In the genomic region with DNA sequence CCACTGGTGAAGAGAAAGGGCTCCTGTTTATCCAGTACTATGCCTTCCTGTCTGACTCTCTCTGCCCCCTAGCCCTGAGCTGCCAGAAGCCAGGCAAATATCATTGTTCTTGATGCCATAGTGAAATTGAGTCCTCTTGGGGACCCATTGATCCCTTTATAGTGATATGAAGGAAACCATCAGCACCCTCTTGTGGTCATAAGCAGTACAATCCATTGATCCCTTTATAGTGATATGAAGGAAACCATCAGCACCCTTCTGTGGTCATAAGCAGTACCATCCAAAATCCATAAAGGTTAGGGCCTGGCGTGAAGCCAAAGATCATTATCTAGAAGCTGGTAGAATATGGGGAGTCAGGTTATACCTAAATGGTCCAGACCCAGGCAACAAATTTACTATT, we compare ENCODE assay signal across 8 mouse cellular contexts. TPM values are rescaled to one million over a fixed set of nuclear protein-coding genes. Genes with fewer than 3 reads are reported as not detected.
DNase-seq lines count a peak whose midpoint lies in the region; ATAC-seq and TF ChIP-seq lines count a peak whose summit lies in the region.

No protein-coding gene starts in this region.

- no peaks in the 10 kb centered on the region for H3K4me1 ChIP-seq in midbrain, embryonic 12.5 days
- no peaks in the 10 kb centered on the region for H3K4me1 ChIP-seq in midbrain, embryonic 10.5 days
- H3K4me1 ChIP-seq in kidney, embryonic 16.5 days (ENCODE audit: insufficient read depth, low read length): no peaks in the 10 kb centered on the region
- H3K4me1 ChIP-seq in liver, postnatal 0 days (ENCODE audit: insufficient read depth): no peaks in the 10 kb centered on the region

- 83% methylated on average over 1 of the region's 1 CpGs for WGBS in midbrain, embryonic 12.5 days
- 73% methylated on average over 1 of the region's 1 CpGs for WGBS in midbrain, embryonic 10.5 days
- 50% methylated on average over 1 of the region's 1 CpGs for WGBS in kidney, embryonic 16.5 days
- WGBS in liver, postnatal 0 days (ENCODE audit: insufficient replicate concordance): 31% methylated on average over 1 of the region's 1 CpGs

- TF ChIP-seq EP300 in liver, postnatal 0 days (IDR thresholded peaks at IDR 0.05; ENCODE audit: low read depth): no peak

- H3K36me3 ChIP-seq in midbrain, embryonic 12.5 days: no peaks in the 10 kb centered on the region
- no peaks in the 10 kb centered on the region for H3K36me3 ChIP-seq in midbrain, embryonic 10.5 days
- H3K36me3 ChIP-seq in kidney, embryonic 16.5 days (ENCODE audit: insufficient read depth, low read length): no peaks in the 10 kb centered on the region
- no peaks in the 10 kb centered on the region for H3K36me3 ChIP-seq in liver, postnatal 0 days (replicated peaks; ENCODE audit: insufficient read depth, low read length)

- peak; percentile 73 for ATAC-seq in midbrain, embryonic 12.5 days (ENCODE audit: low FRiP score, low read depth)
- 0 out of 2 replicates have a peak, but pooled peaks have one; percentile 51 for ATAC-seq in kidney, embryonic 16.5 days (ENCODE audit: low FRiP score, low TSS enrichment)
- ATAC-seq in liver, postnatal 0 days: peak; percentile 70

- no peak overlapping the region for H3K27ac ChIP-seq in midbrain, embryonic 12.5 days (replicated peaks)
- H3K27ac ChIP-seq in midbrain, embryonic 10.5 days (replicated peaks): no peak overlapping the region
- H3K27ac ChIP-seq in kidney, embryonic 16.5 days (ENCODE audit: low read length): no peak overlapping the region
- no peak overlapping the region for H3K27ac ChIP-seq in liver, postnatal 0 days (ENCODE audit: low read depth)

- no peak overlapping the region for H3K4me2 ChIP-seq in midbrain, embryonic 12.5 days (replicated peaks)
- no peak overlapping the region for H3K4me2 ChIP-seq in kidney, embryonic 16.5 days (replicated peaks; ENCODE audit: low read depth, low read length)
- H3K4me2 ChIP-seq in liver, postnatal 0 days (ENCODE audit: low read depth, low read length): no peak overlapping the region

- no peaks in the 10 kb centered on the region for H3K27me3 ChIP-seq in midbrain, embryonic 12.5 days
- no peaks in the 10 kb centered on the region for H3K27me3 ChIP-seq in midbrain, embryonic 10.5 days (ENCODE audit: low read depth, poor library complexity, severe bottlenecking)
- no peaks in the 10 kb centered on the region for H3K27me3 ChIP-seq in kidney, embryonic 16.5 days (ENCODE audit: insufficient read depth, low read length)
- no peaks in the 10 kb centered on the region for H3K27me3 ChIP-seq in liver, postnatal 0 days (ENCODE audit: insufficient read depth, low read length)

- TF ChIP-seq CTCF in liver, postnatal 0 days (IDR thresholded peaks at IDR 0.05; ENCODE audit: low read depth): peak; percentile 84

- no peaks in the 10 kb centered on the region for H3K9me3 ChIP-seq in midbrain, embryonic 12.5 days
- no peaks in the 10 kb centered on the region for H3K9me3 ChIP-seq in midbrain, embryonic 10.5 days (replicated peaks)
- H3K9me3 ChIP-seq in kidney, embryonic 16.5 days (ENCODE audit: low read length): no peaks in the 10 kb centered on the region
- no peaks in the 10 kb centered on the region for H3K9me3 ChIP-seq in liver, postnatal 0 days (ENCODE audit: low read length)

- H3K4me3 ChIP-seq in midbrain, embryonic 12.5 days: no peak overlapping the region
- H3K4me3 ChIP-seq in midbrain, embryonic 10.5 days: no peak overlapping the region
- H3K4me3 ChIP-seq in kidney, embryonic 16.5 days (ENCODE audit: low read length): no peak overlapping the region
- no peak overlapping the region for H3K4me3 ChIP-seq in liver, postnatal 0 days (ENCODE audit: low read depth, low read length)

- no peak overlapping the region for H3K9ac ChIP-seq in midbrain, embryonic 12.5 days (replicated peaks)
- H3K9ac ChIP-seq in kidney, embryonic 16.5 days (replicated peaks; ENCODE audit: low read length): no peak overlapping the region
- no peak overlapping the region for H3K9ac ChIP-seq in liver, postnatal 0 days (replicated peaks)

- no peak for DNase-seq in midbrain, embryonic 10.5 days (ENCODE audit: low spot score)
- peak; percentile 61 for DNase-seq in adrenal gland, postnatal 14 days
- peak; percentile 23 for DNase-seq in forelimb bud, embryonic 11.5 days (ENCODE audit: low read depth, low spot score)
- DNase-seq in liver, postnatal 0 days: no peak
- peak; percentile 76 for DNase-seq in retina, postnatal 1 day
- DNase-seq in MN1 (ENCODE audit: low spot score): no peak

RNA-seq across cellular contexts. Expression of gene Klrb1f, which starts 21.3 kb away (rescaled TPM):
- polyA plus RNA-seq in midbrain, embryonic 12.5 days (2016; fragmentation: Nextera tagmentation; extraction: Ambion mirVana): not detected in 2 replicates
- 0.25 TPM in 1 of 2 replicates, not detected in the other for polyA plus RNA-seq in midbrain, embryonic 10.5 days (2016; fragmentation: Nextera tagmentation; extraction: Ambion mirVana)
- total RNA-seq in adrenal gland, postnatal 14 days (2021): not detected in 2 replicates
- polyA plus RNA-seq in kidney, embryonic 16.5 days (2015; fragmentation: Nextera tagmentation; extraction: Ambion mirVana): 0.18 and 0.21 TPM in 2 replicates
- 0.27 and 0.59 TPM in 2 replicates for polyA plus RNA-seq in liver, postnatal 0 days (2015; fragmentation: Nextera tagmentation; extraction: Ambion mirVana)

RNA-seq across cellular contexts. Expression of gene Clec2e, which starts 33.7 kb away (rescaled TPM):
- not detected in 2 replicates for polyA plus RNA-seq in midbrain, embryonic 12.5 days (2016; fragmentation: Nextera tagmentation; extraction: Ambion mirVana)
- not detected in 2 replicates for polyA plus RNA-seq in midbrain, embryonic 10.5 days (2016; fragmentation: Nextera tagmentation; extraction: Ambion mirVana)
- total RNA-seq in adrenal gland, postnatal 14 days (2021): not detected in 2 replicates
- not detected in 2 replicates for polyA plus RNA-seq in kidney, embryonic 16.5 days (2015; fragmentation: Nextera tagmentation; extraction: Ambion mirVana)
- not detected in 2 replicates for polyA plus RNA-seq in liver, postnatal 0 days (2015; fragmentation: Nextera tagmentation; extraction: Ambion mirVana)

Comparison
In these comparisons a context has a peak if more than half of its experiments do, and no peak if none do; other contexts are left out.
1. DNase-seq: peak in adrenal gland, postnatal 14 days (single experiment), forelimb bud, embryonic 11.5 days (single experiment) and retina, postnatal 1 day (single experiment); none in midbrain, embryonic 10.5 days (single experiment), liver, postnatal 0 days (single experiment) and MN1 (single experiment).
2. Peak in every context shown above with its lines, with median percentiles within 50 percentile points of each other: ATAC-seq.